In the genomic region with DNA sequence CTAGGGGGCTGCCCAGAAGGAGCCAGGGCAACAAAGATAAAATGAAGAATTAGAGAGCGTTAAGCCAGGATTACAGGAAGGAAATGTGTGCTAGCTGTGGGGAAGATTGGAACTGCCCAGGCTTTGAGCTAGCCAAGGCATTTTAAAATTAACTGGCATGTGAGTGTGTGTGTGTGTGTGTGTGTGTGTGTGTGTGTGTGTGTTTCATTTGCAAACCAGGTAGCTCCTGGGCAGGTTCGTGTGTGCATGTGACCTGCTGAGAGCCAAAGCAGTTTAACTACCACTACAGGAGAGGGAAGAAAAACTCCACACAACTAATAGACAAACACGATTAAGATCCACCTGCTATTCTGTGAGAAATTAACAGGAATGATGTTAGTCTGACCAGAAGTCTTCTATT, we compare ENCODE assay signal across 23 mouse cellular contexts.
"Had no signal": no experiment of that assay in that cellular context is flagged by ENCODE, and none has a peak within 500 bp of the region (broad histone marks: within the 10 kb centered on the region; RNA-seq: fewer than 3 reads in every experiment).

No protein-coding gene starts in this region.

- H3K27ac ChIP-seq: gastrocnemius, adult 2 months; heart, embryonic 10.5 days; hindbrain, embryonic 10.5 days; hindbrain, embryonic 12.5 days; hindbrain, embryonic 14.5 days; intestine, embryonic 15.5 days; limb, embryonic 13.5 days; limb, embryonic 15.5 days; liver, embryonic 12.5 days; liver, embryonic 14.5 days had no signal

- ATAC-seq: forebrain, embryonic 16.5 days; hindbrain, embryonic 16.5 days; inflammation-experienced regulatory T-cells, adult 6 months; intestine, embryonic 15.5 days; intestine, postnatal 0 days; liver, embryonic 12.5 days had no signal

- DNase-seq: gastrocnemius, adult 2 months; gastrocnemius, postnatal 10 days; gastrocnemius, postnatal 25 days; heart, adult 18-20 months; heart, postnatal 10 days; heart, postnatal 4 days; layer of hippocampus, adult 9-11 months; layer of hippocampus, postnatal 36 days; left cerebral cortex, postnatal 4 days had no signal

- H3K9me3 ChIP-seq: heart, embryonic 10.5 days; heart, embryonic 12.5 days; hindbrain, embryonic 10.5 days; hindbrain, embryonic 12.5 days; intestine, embryonic 15.5 days; limb, embryonic 13.5 days; limb, embryonic 15.5 days; liver, embryonic 12.5 days had no signal

- H3K4me3 ChIP-seq: gastrocnemius, adult 2 months; heart, embryonic 10.5 days; heart, embryonic 12.5 days; hindbrain, embryonic 10.5 days; hindbrain, embryonic 12.5 days; intestine, embryonic 15.5 days; limb, embryonic 13.5 days; limb, embryonic 15.5 days; liver, embryonic 12.5 days had no signal

- H3K9ac ChIP-seq: heart, embryonic 12.5 days; hindbrain, embryonic 12.5 days; hindbrain, embryonic 14.5 days; intestine, embryonic 15.5 days; limb, embryonic 13.5 days; limb, embryonic 15.5 days; liver, embryonic 12.5 days; liver, embryonic 14.5 days had no signal

- H3K27me3 ChIP-seq: heart, embryonic 12.5 days; hindbrain, embryonic 12.5 days; intestine, embryonic 15.5 days; limb, embryonic 13.5 days; limb, embryonic 15.5 days; liver, embryonic 12.5 days had no signal

- H3K4me1 ChIP-seq: heart, embryonic 10.5 days; heart, embryonic 12.5 days; hindbrain, embryonic 10.5 days; hindbrain, embryonic 12.5 days; intestine, embryonic 15.5 days; limb, embryonic 15.5 days; liver, embryonic 12.5 days had no signal

- H3K4me2 ChIP-seq: heart, embryonic 12.5 days; hindbrain, embryonic 12.5 days; hindbrain, embryonic 14.5 days; intestine, embryonic 15.5 days; limb, embryonic 13.5 days; limb, embryonic 15.5 days; liver, embryonic 12.5 days had no signal
